Mouse (Mus musculus) T-cell, adult 2 months (primary cell): ENCODE results near the gene Adora3.
"Not testable (repeated sequence)": the region's sequence is repeated elsewhere in the genome, so short reads cannot be mapped to it uniquely, and the experiment has no call there.

Source experiments
- DNase-seq: peaks from one replicate; pipeline ENCODE4 v3.0.0; 2022; ENCODE audit warnings: low spot score

Adora3 gene

DNA sequence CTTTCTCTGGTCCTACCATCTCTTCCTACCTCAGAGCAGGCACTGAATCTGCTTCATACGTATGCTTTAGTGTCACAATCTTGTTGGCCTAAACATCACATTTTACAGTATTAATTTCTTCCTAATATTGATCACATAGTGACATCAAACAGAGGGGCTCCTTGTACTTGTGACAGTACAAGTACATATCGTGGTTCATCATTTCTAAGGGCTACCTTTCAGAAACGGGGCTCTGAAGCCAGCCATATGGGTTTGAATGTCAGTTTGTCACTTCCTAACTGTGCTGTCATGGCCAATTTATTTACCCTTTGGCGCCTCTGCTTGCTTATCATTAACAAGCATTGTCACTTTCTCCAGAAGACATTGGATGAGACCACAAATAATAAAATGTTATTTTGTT, 30.8 kb downstream of the Adora3 start:
- no peak for DNase-seq

DNA sequence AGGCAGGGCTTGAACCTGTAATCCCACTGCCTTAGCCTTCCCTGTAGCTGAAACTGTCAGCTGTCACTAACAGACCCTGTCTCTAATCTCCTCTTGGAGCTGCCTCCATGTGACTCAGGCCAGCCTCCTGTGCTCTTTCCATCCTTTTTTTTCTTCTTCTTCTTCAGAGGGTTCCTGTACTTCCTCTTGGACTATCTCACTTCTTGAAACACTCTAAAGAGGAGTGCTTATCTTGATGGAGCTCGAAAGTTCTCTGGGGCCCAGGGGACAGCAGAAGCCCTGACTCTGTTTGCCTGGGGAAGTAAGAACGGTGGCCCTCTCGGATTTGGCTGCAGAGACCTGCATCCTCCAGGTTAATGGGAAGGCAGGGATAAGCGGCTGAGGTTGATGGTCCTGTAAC, 33.6 kb downstream of the Adora3 start:
- DNase-seq = no peak

DNA sequence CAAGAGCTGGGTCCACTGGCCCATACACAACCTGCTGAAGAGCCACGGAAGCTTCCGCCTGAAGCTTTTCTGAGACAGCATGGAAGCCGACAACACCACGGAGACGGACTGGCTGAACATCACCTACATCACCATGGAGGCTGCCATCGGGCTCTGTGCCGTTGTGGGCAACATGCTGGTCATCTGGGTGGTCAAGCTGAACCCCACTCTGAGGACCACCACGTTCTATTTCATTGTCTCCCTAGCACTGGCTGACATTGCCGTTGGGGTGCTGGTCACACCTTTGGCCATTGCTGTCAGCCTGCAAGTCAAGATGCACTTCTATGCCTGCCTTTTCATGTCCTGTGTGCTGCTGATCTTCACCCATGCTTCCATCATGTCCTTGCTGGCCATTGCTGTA, 34.1 kb downstream of the Adora3 start:
- DNase-seq = no peak

DNA sequence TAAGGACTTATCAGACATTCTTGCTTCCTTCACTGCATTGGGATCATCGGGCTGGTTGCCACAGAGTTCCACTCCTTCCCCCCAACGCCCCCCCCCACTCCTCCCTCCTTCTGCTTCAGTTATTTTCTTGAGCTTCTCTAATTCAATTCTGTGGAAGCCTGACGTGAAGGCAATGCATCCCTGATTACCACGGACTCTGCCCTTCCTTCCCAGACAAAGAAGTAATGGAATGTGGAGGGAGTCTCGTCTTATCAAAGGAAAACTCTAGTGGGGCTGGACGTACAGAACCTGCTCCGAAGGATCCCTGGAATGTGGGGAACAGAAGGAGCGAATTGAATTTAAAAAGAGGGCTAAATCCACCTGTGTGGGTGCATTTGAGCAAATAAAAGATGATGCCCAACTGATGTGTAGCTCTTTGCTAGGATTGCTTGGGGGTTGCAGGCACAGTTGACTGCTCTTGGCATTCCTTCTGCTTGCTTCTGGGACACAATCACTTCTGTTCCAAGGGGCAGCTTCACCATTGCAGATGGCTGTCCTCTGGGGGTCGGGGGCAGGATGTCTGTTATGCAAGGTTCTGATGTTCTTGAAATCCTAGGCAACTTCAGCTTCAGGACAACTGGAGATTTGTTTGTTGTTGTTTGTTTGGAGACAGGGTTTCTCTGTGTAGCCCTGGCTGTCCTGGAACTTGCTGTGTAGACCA, 37.4 kb downstream of the Adora3 start:
- DNase-seq = no peak

DNA sequence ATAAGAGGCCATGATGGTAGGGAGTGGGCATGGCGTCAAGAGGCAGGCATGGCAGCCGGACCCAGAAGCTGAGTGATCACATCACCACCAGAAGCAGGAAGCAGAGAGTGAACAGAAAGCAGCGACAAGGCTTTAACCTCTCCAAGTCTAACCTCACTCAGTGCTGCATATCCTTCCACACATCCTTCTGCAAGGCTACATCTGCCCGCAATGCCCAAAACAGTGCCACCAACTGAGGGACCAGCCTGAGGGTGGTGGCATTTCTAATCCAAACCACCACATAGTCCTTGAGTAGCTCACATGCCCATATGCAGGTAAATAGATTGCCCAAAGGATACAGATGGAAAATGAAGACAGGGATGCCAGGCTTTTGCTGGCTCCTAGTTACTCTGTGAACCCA, 38.3 kb downstream of the Adora3 start:
- no peak for DNase-seq

DNA sequence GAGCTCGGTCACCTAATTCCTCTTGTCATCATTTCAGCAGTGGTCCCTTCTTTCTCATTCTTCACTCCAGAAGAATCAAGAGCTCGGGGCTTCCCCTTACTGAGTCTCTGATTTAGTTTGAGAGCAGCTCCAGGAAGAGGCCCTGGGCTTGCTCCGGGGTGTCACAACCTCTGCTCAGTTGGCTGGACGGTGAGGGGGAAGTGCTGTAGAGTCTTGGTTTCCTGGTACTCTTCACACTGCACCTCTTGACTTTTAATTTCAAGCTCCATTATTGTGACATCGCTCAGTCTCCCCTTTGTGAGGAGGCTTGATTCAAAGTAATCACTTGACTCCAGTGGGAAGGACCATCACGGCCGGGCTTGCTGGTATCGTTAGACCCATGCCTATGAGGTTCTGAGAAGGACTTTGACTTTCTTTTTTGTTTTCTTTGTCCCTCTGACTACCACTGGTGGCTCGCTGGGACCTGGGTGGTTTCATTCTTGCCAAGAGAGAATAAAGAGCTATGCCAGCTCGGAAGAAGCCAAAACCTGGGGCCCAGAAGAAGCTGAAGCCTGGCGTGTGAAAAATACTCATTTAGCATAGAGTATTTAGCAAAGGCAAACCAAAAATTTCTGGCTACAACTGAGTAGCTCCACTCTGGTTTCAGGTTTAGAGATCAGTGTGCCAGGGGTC, 40.0 kb downstream of the Adora3 start:
- peak; percentile 55 for DNase-seq

DNA sequence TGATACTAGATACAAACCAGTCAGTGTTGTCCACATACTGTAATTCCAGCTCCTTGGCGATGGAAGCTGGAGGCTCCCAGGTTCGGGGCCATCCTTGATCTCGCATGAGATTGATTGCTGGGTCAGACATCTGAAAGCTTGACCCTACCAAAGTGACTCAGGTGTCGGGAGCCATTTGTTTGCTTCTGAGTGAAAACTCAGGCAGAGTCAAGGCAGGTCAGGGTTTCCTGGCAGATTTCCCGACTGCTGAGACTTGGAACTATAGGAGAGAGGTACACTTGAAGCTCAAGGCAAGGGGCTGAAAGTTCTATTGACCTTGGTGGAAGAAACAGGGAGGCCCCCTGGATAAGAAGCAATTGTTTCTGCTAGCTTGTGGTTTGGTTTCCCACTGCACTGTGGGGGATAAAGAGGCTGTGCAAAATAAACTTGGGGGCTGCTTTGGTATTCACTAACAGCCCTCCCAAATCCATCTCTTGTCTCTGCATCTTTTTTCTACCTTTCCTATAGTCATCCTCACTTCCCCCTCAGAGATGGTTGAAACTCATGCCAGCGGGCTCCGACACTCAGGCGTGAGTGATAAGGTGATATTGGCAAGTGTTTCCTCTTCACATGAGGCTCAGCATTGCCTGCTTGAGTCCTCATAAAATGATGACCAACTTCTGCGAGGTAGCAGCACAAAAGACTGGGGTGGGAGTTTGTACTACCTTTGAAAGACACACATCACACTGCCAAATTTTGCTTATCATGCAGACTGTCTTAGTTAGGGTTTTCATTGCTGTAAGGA, 41.6 kb downstream of the Adora3 start:
- DNase-seq = no peak

DNA sequence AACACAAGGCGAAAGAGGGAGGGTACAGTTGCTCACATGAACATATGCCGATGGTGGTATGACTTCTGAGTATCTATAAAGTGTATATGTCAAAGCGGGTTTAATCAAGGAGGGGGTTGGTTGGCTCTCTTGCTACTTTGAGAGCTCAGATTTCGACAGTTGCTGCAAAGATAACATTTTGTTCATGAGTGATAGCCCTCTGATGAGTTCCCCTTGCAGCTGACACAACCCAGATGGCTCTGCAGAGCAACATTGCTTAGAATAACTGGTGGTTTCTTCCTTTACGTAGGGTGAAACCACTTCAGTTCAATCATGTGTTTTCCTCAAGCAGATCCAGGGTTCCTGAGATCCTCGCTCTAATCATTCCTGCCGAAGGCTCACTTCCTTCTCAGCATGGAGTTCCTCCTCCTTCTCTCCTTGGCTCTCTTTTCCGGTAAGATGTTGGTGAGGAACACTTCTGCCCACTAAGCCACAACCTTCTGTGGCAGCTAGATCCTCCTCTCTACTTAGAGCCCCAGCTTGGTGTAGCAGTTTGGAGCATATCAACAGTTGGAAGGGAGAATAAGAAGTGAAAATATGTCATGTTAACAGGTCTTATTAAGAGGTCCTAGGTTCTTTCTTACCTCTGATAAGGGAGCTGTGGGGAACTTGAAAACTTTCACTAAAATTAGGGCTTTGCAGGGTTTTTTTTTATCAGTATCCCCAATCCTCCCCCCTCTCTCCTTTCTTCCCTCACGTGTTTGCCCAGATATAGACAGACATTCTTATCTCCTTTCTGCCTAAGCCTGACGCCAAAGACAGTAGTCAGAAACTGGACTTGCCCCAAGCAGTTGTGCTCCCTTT, 43.4 kb downstream of the Adora3 start:
- DNase-seq = no peak

DNA sequence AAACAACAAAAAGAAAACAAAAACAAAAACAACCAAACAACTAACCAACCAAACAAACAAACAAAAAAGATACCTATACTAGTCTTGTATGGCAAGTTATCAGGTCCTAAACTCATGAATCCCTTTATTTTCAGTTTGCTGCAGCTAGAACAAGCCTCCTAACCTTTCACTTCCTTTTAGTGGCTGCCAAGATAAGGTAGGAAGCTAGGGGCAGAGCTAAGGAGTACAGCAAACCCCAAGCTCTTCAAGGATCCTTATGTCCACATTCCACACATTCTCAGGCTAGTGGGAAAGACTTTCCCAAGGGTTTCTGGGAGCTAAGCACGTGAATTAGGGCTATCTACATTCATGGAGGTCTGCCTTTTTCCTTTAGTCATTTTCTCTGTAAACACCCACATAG, 44.6 kb downstream of the Adora3 start:
- no peak for DNase-seq

DNA sequence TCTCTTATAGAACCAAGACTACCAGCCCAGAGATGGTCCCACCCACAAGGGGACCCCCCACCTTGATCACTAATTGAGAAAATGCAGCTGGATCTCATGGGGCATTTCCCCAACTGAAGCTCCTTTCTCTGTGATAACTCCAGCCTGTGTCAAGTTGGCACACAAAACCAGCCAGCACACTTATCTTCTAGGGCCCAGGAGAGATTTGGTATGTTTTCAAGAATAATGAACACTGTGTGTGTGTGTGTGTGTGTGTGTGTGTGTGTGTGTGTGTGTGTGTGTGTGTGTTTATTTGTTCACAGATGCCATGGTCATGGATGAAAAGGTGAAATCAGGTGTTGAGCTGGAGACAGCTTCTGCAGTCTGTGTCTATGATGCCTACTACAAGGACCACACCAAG, 45.8 kb downstream of the Adora3 start:
- DNase-seq = not testable (repeated sequence)

DNA sequence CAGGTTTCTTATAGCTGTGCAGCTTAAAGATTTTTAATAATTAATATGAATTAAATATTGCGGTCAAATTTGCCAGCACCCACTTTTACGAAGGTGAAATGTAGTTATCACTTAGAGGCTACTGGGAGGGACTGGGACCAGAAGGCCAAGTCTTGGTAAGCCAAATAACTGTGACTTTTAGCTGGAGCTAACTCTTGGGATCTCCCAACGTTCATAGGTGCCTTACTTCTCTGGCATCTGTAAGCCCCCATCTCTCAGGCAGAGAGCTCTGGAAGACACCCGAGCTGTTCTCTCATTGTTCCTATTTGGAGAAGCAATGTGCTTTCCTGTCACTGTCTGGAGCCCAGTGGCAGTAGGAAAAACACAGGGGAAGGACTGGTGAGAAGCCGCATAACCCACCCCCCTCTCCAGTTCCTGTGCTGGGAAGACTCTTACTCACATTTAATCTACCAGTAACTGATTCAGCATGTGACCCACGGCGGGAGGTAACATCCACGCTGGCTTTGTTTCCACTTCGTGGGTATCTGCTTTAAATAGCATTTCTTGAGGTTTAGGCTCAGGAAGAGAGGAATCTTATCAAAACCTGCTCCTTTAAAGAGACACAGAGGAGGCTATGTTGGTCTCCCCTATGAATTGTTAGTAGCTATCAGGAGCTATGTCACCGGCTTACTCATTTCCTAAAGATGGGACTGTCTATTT, 47.1 kb downstream of the Adora3 start:
- no peak for DNase-seq

DNA sequence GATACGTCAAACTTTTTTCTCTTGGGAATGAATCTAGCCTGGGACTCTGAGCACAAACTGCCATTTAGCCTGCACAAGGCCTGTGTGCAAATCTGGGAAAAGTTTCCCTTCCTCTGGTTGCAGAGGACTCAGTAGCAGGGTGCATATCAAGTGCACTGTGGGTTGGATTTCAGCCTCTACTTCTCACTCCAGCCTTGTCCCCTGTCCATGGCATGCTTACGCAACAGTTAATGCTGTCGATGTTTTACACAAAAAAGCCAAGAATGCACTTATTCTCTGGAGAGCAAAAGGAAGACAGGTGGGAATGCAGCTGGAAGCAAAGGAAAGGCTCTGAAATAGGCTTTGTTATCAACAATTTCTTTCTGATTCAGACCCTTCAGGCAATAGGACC, 47.7 kb downstream of the Adora3 start:
- DNase-seq = no peak

DNA sequence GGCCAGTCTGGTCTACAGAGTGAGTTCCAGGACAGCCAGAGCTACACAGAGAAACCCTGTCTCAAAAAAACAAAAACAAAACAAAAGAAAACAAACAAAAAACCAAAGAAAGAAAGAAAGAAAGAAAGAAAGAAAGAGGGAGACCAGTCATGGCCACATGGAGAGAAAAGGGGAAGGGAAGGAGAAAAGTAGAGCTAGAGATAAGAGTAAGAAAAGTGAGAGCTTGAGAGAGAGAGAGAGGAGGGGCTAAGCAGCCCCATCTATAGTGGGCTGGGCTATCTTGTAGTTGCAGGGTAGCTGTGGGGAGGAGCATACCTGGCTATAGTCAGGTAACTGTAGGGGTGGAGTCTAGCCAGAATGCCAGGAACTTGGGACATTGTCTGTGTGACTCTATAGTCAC, 50.1 kb downstream of the Adora3 start:
- DNase-seq = not testable (repeated sequence)

DNA sequence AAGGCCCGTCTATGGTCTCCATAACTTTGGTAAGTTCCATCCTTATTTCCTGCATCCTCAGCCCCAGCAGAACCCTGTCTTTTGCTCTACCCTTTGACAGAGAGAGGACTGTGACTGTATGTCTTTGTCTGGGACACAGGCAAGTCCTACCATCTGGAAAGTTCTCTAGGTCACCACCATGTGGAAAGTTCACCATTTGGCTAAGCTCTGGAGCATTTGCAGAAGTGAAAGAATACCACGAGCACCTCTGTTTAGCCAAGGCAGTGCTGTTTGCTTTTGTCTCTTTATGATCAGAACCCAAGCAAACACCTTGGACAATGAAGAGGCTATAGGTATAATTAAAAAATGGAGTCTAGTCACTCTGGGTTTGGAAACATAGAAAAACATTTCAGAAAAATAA, 51.3 kb downstream of the Adora3 start:
- no peak for DNase-seq

DNA sequence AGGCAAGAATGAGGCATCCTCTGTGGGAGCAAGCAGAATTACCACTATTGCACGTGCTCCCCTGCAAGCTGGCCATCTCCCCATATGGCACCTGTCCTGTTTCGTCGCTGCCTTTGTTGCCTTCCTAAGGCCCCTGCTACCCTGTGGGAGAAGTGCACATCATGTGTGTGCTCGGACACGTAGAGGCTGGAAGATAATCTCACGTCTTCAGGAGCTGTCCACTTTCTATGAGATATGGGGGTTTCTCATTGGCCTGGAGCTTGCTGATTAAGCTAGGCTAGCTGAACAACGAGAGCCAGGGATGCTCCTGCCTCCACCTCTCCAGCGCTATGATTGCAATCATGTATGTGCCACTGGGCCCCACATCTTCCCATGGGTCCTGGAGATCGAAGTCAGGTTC, 54.0 kb downstream of the Adora3 start:
- DNase-seq = no peak

DNA sequence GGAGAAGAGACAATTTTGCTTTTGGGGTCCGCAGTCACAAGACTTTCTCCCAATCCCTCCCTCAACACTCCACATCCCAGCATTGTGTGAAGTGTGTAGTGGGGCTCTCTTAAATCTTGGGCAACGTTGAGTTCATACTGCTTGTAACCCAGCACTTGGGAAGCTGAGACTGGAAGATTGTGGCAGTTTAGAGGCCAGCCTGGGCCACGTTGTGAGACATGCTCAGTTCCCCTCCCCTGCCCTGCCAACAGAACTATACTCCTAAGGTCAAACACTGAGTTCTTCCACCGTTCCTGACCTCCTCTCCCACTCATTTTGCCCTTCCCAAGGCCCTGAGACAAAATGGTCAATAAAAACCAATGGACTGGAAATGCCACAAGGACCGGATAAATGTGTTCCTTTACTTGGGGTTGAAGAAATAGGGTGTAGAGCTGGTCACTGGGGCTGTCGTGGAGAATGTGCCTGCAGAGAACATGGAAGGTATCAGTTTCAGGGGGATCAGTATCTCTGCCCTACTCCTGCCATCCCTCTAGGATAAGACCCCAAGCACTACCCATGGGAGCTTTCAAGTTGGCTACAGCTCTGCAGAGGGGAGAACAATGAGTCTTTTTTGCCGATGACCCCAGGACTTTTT, 57.0 kb downstream of the Adora3 start:
- no peak for DNase-seq

DNA sequence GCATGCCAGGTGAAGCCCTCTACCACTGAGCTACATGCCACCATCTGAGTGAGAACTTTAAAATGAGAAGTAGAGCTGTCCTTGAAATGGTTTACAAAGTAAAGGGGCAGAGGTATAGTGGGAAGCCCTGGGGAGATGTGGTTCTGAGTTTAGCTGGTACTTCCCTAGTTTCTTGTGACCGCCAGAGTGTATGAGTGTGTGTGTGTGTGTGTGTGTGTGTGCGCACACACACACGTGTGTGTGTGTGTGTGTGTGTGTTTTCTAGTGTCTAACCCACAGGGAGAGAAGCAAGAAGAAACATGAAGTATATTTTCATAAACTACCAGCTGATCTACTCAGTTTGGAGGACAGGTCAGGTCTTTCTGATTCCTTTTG, 57.5 kb downstream of the Adora3 start:
- DNase-seq = no peak

DNA sequence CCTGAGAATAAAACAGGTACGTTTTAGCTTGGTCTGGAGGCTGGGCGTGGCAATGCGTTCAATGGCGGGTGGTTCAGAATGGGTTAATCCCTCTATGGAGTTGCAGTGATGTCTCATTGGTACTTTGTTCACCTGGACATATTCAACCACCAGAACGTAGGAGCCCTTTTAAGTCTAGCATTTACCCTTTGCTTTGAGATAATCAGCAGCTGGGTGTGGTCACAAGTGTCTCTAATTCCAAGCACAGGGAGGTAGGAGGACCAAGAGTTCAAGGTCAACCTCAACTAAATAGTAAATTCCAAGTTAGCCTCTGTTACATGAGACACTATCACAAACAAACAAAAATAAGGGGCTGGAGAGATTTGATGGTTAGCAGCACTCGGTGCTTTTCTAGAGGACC, 58.1 kb downstream of the Adora3 start:
- DNase-seq = no peak

DNA sequence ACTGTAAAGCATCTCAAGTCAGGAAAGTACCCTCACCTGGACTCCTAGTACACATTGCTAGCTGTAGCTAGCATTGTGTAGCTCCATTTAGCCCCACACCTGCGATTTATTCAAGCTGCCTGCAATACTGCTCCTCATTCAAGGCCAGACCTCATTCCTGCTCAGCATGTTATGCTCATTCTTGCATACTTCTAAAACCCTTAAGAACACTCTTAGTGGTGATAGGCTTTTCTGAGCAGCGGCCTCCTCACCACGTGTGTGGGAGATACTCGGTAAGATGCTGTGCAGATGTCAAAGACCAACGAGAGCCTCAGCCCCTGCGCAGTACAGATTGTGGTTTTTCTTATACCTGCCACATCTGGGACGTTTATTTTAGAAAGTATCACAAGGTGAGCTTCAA, 59.2 kb downstream of the Adora3 start:
- DNase-seq = no peak

DNA sequence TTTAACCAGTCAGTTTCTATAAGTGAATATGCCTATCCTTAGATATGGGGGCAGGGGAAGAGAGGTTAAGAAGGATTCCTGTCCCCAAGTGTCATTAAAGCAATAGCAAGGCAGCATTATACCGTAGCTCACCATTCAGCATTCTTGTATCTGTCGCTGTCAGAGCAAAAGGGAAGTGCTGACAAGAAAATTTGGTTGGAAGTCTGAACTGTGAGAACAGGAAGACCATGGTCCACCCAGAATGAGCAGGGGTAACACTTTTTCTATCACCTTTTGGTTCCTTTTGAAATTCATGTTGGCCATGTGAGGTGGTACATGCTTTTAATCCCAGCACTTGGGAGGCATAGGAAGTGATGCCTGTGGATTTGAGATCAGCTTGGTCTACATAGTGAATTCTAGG, 60.4 kb downstream of the Adora3 start:
- DNase-seq = no peak
